Mouse (Mus musculus) intestine, embryonic 14.5 days (tissue): ENCODE measurements around the gene Dok7. TPM values are rescaled to one million over a fixed set of nuclear protein-coding genes. Genes with fewer than 3 reads are reported as not detected.

Experiments used
- ATAC-seq: fragments of 200-750 bp; cut with Nextera tagmentation; replicated peaks from 2 replicates; pipeline ENCODE4 v1.8.0; 2017; ENCODE audit warnings: low read depth, moderate number of reproducible peaks, moderate TSS enrichment, moderate library complexity; ENCODE audit not compliant: low FRiP score, low TSS enrichment
- DNase-seq: peaks from one replicate; pipeline ENCODE4 v3.0.0-alpha.2; 2018; ENCODE audit warnings: low spot score
- H3K27ac ChIP-seq: fragments of 300-500 bp; sonication (generic); 2 replicates; pipeline ENCODE4 v1.5.1; 2014; ENCODE audit warnings: low read depth, mild to moderate bottlenecking, control low read depth
- H3K27me3 ChIP-seq: fragments of 300-500 bp; sonication (generic); replicated peaks from 2 replicates; pipeline ENCODE4 v1.6.1; 2014; ENCODE audit warnings: low read length, control low read depth; ENCODE audit not compliant: control insufficient read depth, insufficient read depth
- H3K36me3 ChIP-seq: fragments of 300-500 bp; sonication (generic); 2 replicates; pipeline ENCODE4 v1.6.1; 2014; ENCODE audit warnings: low read length, control low read depth; ENCODE audit not compliant: control insufficient read depth, insufficient read depth
- H3K4me1 ChIP-seq: fragments of 300-500 bp; sonication (generic); replicated peaks from 2 replicates; pipeline ENCODE4 v1.6.1; 2014; ENCODE audit warnings: low read length, control low read depth, mixed read lengths; ENCODE audit not compliant: control insufficient read depth, insufficient read depth
- H3K4me2 ChIP-seq: fragments of 300-500 bp; sonication (generic); 2 replicates; pipeline ENCODE4 v1.6.1; 2014; ENCODE audit warnings: low read length
- H3K4me3 ChIP-seq: fragments of 300-500 bp; sonication (generic); 2 replicates; pipeline ENCODE4 v1.5.1; 2014; ENCODE audit warnings: low read depth, low read length, control low read depth, mixed read lengths
- H3K9ac ChIP-seq: fragments of 300-500 bp; sonication (generic); 2 replicates; pipeline ENCODE4 v1.6.1; 2014; ENCODE audit warnings: mild to moderate bottlenecking, low read length
- H3K9me3 ChIP-seq: fragments of 300-500 bp; sonication (generic); 2 replicates; pipeline ENCODE4 v1.6.1; 2016; ENCODE audit warnings: low read length, control low read depth; ENCODE audit not compliant: control insufficient read depth
- WGBS: fragments of 180-500 bp; shearing (Covaris S2); extraction: QIAGEN DNeasy Blood & Tissue Kit; methylation state at CpG from one replicate; pipeline ENCODE4 v1.1.7; 2014; 5-methylcytosine and 5-hydroxymethylcytosine counted together
- polyA plus RNA-seq: library from polyadenylated mRNA; unstranded; fragments of >200 nt; fragmentation: Nextera tagmentation; extraction: Ambion mirVana; gene quantifications from 2 replicates; pipeline ENCODE4 v1.2.1, GENCODE M21; 2014

Gene Dok7
- polyA plus RNA-seq, 1 experiment from 2014 or later: 1.4 TPM

- no peak overlapping the region for H3K4me3 ChIP-seq
- no peaks in the 10 kb centered on the region for H3K36me3 ChIP-seq
- H3K9me3 ChIP-seq: no peaks in the 10 kb centered on the region
- WGBS: 71% methylated on average over 10 of the region's 10 CpGs
- H3K9ac ChIP-seq: no peak overlapping the region
- H3K27me3 ChIP-seq: no peaks in the 10 kb centered on the region
- ATAC-seq: peak; percentile 41; the same call in 1 of the 2 replicates
- no peak for DNase-seq
- no peak overlapping the region for H3K27ac ChIP-seq
- H3K4me2 ChIP-seq: no peak overlapping the region
- H3K4me1 ChIP-seq: no peaks in the 10 kb centered on the region
Measured at GRCm38 (mm10) chr5:35042431-35043109, 14.0 kb upstream of the Dok7 start.

DNA sequence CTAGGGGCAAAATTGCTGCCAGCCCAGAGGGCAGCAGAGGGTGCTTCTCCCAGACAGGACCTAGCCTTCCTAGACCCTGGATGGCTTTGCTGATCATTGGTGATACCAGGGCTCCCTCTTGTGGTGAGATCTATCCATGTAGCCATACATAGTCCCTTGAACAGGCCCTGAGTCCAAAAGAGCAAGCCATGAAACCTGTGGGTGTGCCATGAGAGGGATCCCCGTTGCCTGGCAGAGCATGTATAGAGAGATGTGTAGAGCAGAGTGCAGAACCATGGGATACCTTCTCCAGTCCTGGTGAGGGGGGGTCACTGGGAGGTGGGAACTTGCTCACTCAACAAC lies 13.5 kb upstream of the Dok7 start:
- no peak overlapping the region for H3K27ac ChIP-seq
- peak; percentile 63 for ATAC-seq
- no peak overlapping the region for H3K9ac ChIP-seq
- H3K4me3 ChIP-seq: no peak overlapping the region
- H3K4me1 ChIP-seq: no peaks in the 10 kb centered on the region
- H3K36me3 ChIP-seq: no peaks in the 10 kb centered on the region
- no peak overlapping the region for H3K4me2 ChIP-seq
- no peaks in the 10 kb centered on the region for H3K27me3 ChIP-seq
- WGBS: 21% methylated on average over 1 of the region's 1 CpGs
- no peaks in the 10 kb centered on the region for H3K9me3 ChIP-seq
- DNase-seq: peak; percentile 74

DNA sequence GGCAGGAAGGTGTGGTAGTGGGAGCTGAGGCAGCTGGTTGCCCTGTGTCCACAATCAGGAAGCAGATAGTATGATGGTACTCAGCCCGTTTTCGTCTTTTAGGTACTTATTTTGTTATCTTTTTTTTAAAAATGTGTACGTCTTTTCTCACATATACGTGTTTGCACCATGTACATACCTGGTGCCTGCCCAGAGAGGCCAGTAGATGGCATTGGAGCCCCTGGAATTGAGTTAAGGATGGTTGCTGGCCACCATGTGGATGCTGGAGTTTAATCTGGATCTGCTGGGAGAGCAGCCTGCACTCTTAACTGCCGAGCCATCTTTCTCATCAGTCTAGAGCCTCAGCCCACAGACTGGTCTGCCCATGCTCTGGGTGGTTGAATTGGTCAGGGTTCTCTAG lies 6.0 kb upstream of the Dok7 start:
- 79% methylated on average over 5 of the region's 5 CpGs for WGBS
- no peaks in the 10 kb centered on the region for H3K36me3 ChIP-seq
- ATAC-seq (no peak), DNase-seq (no peak)
- no peak overlapping the region for H3K9ac ChIP-seq
- no peak overlapping the region for H3K27ac ChIP-seq
- no peak overlapping the region for H3K4me2 ChIP-seq
- H3K9me3 ChIP-seq: no peaks in the 10 kb centered on the region
- 0 out of 2 replicates have a peak, but pooled peaks cover 3% of the 10 kb centered on the region for H3K27me3 ChIP-seq
- H3K4me3 ChIP-seq: no peak overlapping the region
- no peaks in the 10 kb centered on the region for H3K4me1 ChIP-seq

DNA sequence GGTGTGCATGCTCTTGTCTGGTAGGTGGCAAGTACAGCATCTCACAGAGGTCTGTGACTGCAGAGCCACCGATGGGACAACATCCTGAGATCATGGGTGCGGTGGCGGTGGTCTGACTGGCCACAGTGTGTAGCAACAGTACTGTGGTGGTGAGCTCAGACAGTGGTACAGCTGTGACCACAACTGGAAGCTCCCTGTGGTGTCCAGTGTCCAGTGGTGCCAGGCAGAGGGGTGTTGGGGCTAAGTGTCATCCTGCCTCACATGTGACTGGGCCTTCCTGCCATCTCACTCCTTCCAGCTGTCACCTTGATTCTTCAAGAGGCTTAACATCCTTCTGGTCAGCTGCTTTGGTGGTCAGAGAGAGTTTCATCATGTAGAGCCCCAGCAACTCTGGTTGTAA lies 1.9 kb upstream of the Dok7 start:
- H3K9me3 ChIP-seq: no peaks in the 10 kb centered on the region
- H3K4me2 ChIP-seq: no peak overlapping the region
- no peak overlapping the region for H3K9ac ChIP-seq
- 84% methylated on average over 3 of the region's 3 CpGs for WGBS
- DNase-seq (no peak), ATAC-seq (no peak)
- no peak overlapping the region for H3K4me3 ChIP-seq
- H3K27ac ChIP-seq: no peak overlapping the region
- peaks cover 39% of the 10 kb centered on the region for H3K27me3 ChIP-seq
- H3K36me3 ChIP-seq: no peaks in the 10 kb centered on the region
- H3K4me1 ChIP-seq: peaks cover 7% of the 10 kb centered on the region

DNA sequence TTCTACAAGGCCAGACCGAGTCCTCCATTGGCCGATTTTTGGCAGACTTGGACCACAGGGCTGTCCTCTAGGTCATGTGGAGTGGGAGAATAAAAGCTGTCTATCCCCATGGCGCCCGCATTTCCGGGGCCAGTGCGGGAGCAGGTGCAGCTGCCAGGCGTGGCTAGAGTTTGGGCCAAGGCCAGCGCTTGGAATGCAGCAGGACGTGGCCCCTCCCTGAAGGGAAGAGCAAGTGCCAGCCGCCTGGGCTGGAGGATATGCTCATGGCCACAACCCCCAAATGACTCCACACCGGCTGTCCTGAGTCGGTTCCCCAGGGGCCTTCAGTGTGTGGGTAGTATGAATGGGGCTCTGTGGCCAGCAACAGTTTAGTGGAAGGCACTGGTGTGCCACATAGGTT lies 1.5 kb upstream of the Dok7 start:
- H3K4me1 ChIP-seq: peaks cover 7% of the 10 kb centered on the region
- DNase-seq (no peak), ATAC-seq (no peak)
- peaks cover 40% of the 10 kb centered on the region for H3K27me3 ChIP-seq
- H3K36me3 ChIP-seq: no peaks in the 10 kb centered on the region
- H3K27ac ChIP-seq: no peak overlapping the region
- no peak overlapping the region for H3K4me3 ChIP-seq
- WGBS: 67% methylated on average over 12 of the region's 12 CpGs
- no peak overlapping the region for H3K9ac ChIP-seq
- no peaks in the 10 kb centered on the region for H3K9me3 ChIP-seq
- no peak overlapping the region for H3K4me2 ChIP-seq

- Histone ChIP-seq H3K4me2 (peak overlapping the region; percentile 93), H3K4me3 (peak overlapping the region; percentile 40), H3K4me1 (peaks cover 7% of the 10 kb centered on the region), H3K27ac (no peak overlapping the region), H3K9me3 (no peaks in the 10 kb centered on the region), H3K27me3 (peaks cover 40% of the 10 kb centered on the region), H3K9ac (0 out of 2 replicates have a peak overlapping the region, but pooled peaks have one; percentile 37), H3K36me3 (no peaks in the 10 kb centered on the region)
- DNase-seq (no peak), ATAC-seq (no peak)
- 27% methylated on average over 4 of the region's 4 CpGs for WGBS
Measured at GRCm38 (mm10) chr5:35057582-35057981, 1.0 kb downstream of the Dok7 start.

DNA sequence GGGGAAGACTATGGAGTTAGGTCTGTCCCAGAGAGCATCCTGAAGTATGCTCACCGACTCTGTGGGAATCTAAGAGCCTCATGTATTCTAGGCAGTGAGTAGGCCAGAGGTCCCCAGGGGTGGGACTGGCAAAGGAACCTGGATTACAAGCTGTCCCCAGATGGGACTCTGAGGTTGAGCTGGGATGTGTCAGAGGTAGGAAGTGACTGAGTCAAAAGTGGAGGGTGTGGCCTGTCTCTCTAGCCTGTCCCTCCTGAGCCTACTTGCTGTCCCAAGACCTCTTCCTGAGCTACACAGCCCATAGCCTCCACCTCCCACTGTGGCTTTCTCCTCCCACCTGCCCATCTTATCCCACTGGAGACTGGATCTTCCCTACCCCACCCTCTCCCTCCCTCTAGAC lies 1.6 kb downstream of the Dok7 start:
- WGBS: 74% methylated on average over 1 of the region's 1 CpGs
- H3K4me1 ChIP-seq: peaks cover 7% of the 10 kb centered on the region
- no peak overlapping the region for H3K9ac ChIP-seq
- H3K4me2 ChIP-seq: no peak overlapping the region
- no peak overlapping the region for H3K27ac ChIP-seq
- no peaks in the 10 kb centered on the region for H3K36me3 ChIP-seq
- peaks cover 40% of the 10 kb centered on the region for H3K27me3 ChIP-seq
- no peaks in the 10 kb centered on the region for H3K9me3 ChIP-seq
- no peak for DNase-seq
- H3K4me3 ChIP-seq: no peak overlapping the region
- no peak for ATAC-seq

DNA sequence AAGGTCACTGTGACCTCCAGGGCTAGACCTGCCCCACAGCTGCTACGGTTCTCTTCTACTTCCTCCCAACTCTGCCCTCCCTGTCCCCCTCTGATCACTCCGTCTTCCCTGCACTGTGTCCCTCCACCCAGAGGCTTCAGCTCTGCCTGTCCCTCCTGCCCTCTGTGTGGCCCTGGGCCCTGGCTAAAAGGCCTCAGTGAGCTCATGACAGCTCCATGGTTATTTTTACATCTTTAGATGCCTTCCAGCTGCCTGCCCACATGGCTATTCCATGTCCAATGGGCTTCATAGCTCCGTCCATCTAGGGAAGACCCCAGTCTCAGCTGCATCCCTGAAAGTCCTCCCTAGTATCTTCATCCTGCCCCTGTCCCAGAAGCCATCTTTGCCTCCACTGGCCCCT lies 3.5 kb downstream of the Dok7 start:
- Histone ChIP-seq H3K4me3 (no peak overlapping the region), H3K27me3 (peaks cover 40% of the 10 kb centered on the region), H3K9me3 (no peaks in the 10 kb centered on the region), H3K4me1 (peaks cover 7% of the 10 kb centered on the region), H3K36me3 (no peaks in the 10 kb centered on the region), H3K27ac (no peak overlapping the region), H3K9ac (no peak overlapping the region), H3K4me2 (no peak overlapping the region)
- ATAC-seq: no peak
- WGBS: 56% methylated on average over 3 of the region's 3 CpGs
- no peak for DNase-seq

GRCm38 (mm10) chr5:35069841-35070240 lies 13.3 kb downstream of the Dok7 start:
- Histone ChIP-seq H3K36me3 (no peaks in the 10 kb centered on the region), H3K4me1 (no peaks in the 10 kb centered on the region)

More at GRCm38 (mm10) chr5:35069841-35070240, 13.3 kb downstream of the Dok7 start:
- Histone ChIP-seq H3K4me2 (no peak overlapping the region), H3K27ac (no peak overlapping the region), H3K9me3 (no peaks in the 10 kb centered on the region), H3K27me3 (no peaks in the 10 kb centered on the region), H3K4me3 (no peak overlapping the region), H3K9ac (no peak overlapping the region)
- DNase-seq (no peak), ATAC-seq (no peak)
- WGBS: 89% methylated on average over 2 of the region's 2 CpGs
